Mouse (Mus musculus): ENCODE results near the gene Adgrv1. TPM values are rescaled to one million over a fixed set of nuclear protein-coding genes. Genes with fewer than 3 reads are reported as not detected.
A peak's percentile ranks its signal among the peaks of the same experiment; 100 is the strongest.

The Adgrv1 gene
- polyA plus RNA-seq, 1 experiment from 2014 or later, result 54.5 TPM

DNA sequence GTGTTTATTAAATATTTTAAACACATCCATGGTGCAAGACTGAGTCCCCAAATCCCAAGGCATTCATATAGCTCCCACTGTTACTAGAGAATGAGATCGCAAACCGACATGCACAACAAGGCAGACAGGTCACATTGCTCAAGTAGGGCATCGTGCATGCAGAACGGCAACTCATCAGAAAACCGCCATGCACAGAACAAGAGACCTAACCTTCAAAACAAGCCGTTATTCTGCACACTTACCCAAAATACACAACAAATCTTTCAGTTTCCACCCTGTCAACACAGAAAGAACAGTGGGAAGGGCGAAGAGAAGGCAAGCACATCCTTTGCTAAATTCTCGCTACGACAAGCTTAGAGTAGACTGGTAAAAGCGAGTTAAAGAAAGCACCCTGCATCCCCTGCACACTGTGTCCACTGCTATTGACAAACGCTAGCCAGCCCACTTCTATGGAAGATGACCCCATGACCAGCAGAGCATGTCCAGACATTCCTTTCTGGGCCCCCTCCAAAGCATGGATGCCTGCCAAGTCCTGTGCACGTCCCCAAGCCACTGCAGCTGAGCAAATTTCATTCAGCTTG, 62.6 kb downstream of the Adgrv1 start:
- ATAC-seq (ENCODE audit: low FRiP score), result peak; percentile 93
- H3K36me3 ChIP-seq (ENCODE audit: control insufficient read depth, insufficient read depth, low read length), result no peaks in the 10 kb centered on the region
- no peaks in the 10 kb centered on the region for H3K27me3 ChIP-seq (ENCODE audit: control insufficient read depth, insufficient read depth, low read length)
- H3K4me3 ChIP-seq (ENCODE audit: low read depth, low read length), result peak overlapping the region; percentile 17
- H3K27ac ChIP-seq (ENCODE audit: low read depth, low read length), result peak overlapping the region; percentile 59
- peak; percentile 53 for DNase-seq (ENCODE audit: low spot score)
- peak overlapping the region; percentile 31; the same call in 1 of the 2 replicates for H3K4me2 ChIP-seq (replicated peaks; ENCODE audit: low read depth, low read length)
- WGBS, result 19% methylated on average over 12 of the region's 12 CpGs
- 0 out of 2 replicates have a peak overlapping the region, but pooled peaks have one; percentile 23 for H3K9ac ChIP-seq (ENCODE audit: low read depth, low read length)
- H3K4me1 ChIP-seq (replicated peaks; ENCODE audit: control insufficient read depth, insufficient read depth, low read length), result 0 out of 2 replicates have a peak, but pooled peaks cover 3% of the 10 kb centered on the region
- H3K9me3 ChIP-seq (ENCODE audit: control insufficient read depth, low read length), result no peaks in the 10 kb centered on the region

DNA sequence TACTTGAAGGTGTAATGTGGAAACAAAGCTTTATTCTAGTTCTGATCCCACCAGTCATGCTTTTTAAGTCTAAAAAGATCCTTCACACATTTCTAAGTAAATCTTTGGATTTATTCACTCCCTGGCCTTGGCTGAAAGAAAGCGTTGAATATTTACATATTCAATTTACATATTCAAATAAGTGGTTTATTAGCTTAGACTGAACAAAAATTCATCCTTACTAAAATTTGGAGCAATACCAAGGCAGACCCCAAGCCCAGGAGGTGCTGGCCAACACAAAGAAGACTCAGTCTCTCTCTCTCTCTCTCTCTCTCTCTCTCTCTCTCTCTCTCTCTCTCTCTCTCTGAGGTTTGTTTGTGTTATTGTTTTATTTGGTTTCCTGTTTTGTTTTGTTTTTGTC, 82.9 kb downstream of the Adgrv1 start:
- ATAC-seq (ENCODE audit: low FRiP score) (no peak), DNase-seq (ENCODE audit: low spot score) (no peak)
- 82% methylated on average over 1 of the region's 1 CpGs for WGBS

GRCm38 (mm10) chr13:81534916-81535315, 98.0 kb downstream of the Adgrv1 start:
- DNase-seq (ENCODE audit: low spot score), result no peak
- H3K9ac ChIP-seq (ENCODE audit: low read depth, low read length), result no peak overlapping the region
- ATAC-seq (ENCODE audit: low FRiP score), result no peak
- H3K4me3 ChIP-seq (ENCODE audit: low read depth, low read length), result no peak overlapping the region
- no peak overlapping the region for H3K4me2 ChIP-seq (replicated peaks; ENCODE audit: low read depth, low read length)
- H3K36me3 ChIP-seq (ENCODE audit: control insufficient read depth, insufficient read depth, low read length), result 0 out of 2 replicates have a peak, but pooled peaks cover 3% of the 10 kb centered on the region
- H3K4me1 ChIP-seq (replicated peaks; ENCODE audit: control insufficient read depth, insufficient read depth, low read length), result no peaks in the 10 kb centered on the region
- 96% methylated on average over 2 of the region's 2 CpGs for WGBS
- no peaks in the 10 kb centered on the region for H3K27me3 ChIP-seq (ENCODE audit: control insufficient read depth, insufficient read depth, low read length)
- no peak overlapping the region for H3K27ac ChIP-seq (ENCODE audit: low read depth, low read length)
- H3K9me3 ChIP-seq (ENCODE audit: control insufficient read depth, low read length), result no peaks in the 10 kb centered on the region

More for the DNA sequence above, 82.9 kb downstream of the Adgrv1 start:
- H3K36me3 ChIP-seq (ENCODE audit: control insufficient read depth, insufficient read depth, low read length), result no peaks in the 10 kb centered on the region
- H3K4me1 ChIP-seq (replicated peaks; ENCODE audit: control insufficient read depth, insufficient read depth, low read length), result no peaks in the 10 kb centered on the region
- H3K27ac ChIP-seq (ENCODE audit: low read depth, low read length), result no peak overlapping the region
- H3K9me3 ChIP-seq (ENCODE audit: control insufficient read depth, low read length), result no peaks in the 10 kb centered on the region
- H3K9ac ChIP-seq (ENCODE audit: low read depth, low read length), result no peak overlapping the region
- no peak overlapping the region for H3K4me3 ChIP-seq (ENCODE audit: low read depth, low read length)
- H3K4me2 ChIP-seq (replicated peaks; ENCODE audit: low read depth, low read length), result no peak overlapping the region
- H3K27me3 ChIP-seq (ENCODE audit: control insufficient read depth, insufficient read depth, low read length), result no peaks in the 10 kb centered on the region

- H3K4me2 ChIP-seq (replicated peaks; ENCODE audit: low read depth, low read length), result no peak overlapping the region
- H3K27ac ChIP-seq (ENCODE audit: low read depth, low read length), result no peak overlapping the region
- no peaks in the 10 kb centered on the region for H3K4me1 ChIP-seq (replicated peaks; ENCODE audit: control insufficient read depth, insufficient read depth, low read length)
- H3K9me3 ChIP-seq (ENCODE audit: control insufficient read depth, low read length), result no peaks in the 10 kb centered on the region
- H3K4me3 ChIP-seq (ENCODE audit: low read depth, low read length), result no peak overlapping the region
- H3K27me3 ChIP-seq (ENCODE audit: control insufficient read depth, insufficient read depth, low read length), result no peaks in the 10 kb centered on the region
- 0 out of 2 replicates have a peak, but pooled peaks cover 3% of the 10 kb centered on the region for H3K36me3 ChIP-seq (ENCODE audit: control insufficient read depth, insufficient read depth, low read length)
- no peak overlapping the region for H3K9ac ChIP-seq (ENCODE audit: low read depth, low read length)
- WGBS, result 72% methylated on average over 4 of the region's 4 CpGs
- DNase-seq (ENCODE audit: low spot score), result peak; percentile 17
- peak; percentile 57; the same call in 1 of the 2 replicates for ATAC-seq (ENCODE audit: low FRiP score)
These were observed 106.3 kb downstream of the Adgrv1 start for GRCm38 (mm10) chr13:81526687-81527086.

DNA sequence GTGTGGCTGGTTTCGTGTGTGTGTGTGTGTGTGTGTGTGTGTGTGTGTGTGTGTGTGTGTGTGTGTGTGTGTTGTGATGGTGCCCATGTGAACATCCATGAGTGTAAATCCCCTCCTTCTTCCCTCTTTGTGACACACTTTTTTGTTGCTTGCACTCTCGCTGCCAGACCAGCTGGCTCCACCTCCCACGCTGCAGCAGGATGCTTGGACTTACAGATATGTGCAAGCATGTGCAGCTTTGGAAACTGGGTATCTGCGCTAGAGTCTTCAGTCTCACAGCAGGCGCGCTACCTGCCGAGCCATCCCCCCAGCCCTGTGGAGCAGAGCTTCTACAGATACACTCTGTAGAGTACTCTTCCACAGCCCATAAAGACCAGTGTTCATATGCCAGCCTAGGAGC, 122.8 kb downstream of the Adgrv1 start:
- Histone ChIP-seq H3K9ac (ENCODE audit: low read depth, low read length) (no peak overlapping the region), H3K9me3 (ENCODE audit: control insufficient read depth, low read length) (no peaks in the 10 kb centered on the region), H3K27me3 (ENCODE audit: control insufficient read depth, insufficient read depth, low read length) (no peaks in the 10 kb centered on the region), H3K4me2 (replicated peaks; ENCODE audit: low read depth, low read length) (no peak overlapping the region), H3K4me1 (replicated peaks; ENCODE audit: control insufficient read depth, insufficient read depth, low read length) (no peaks in the 10 kb centered on the region), H3K4me3 (ENCODE audit: low read depth, low read length) (no peak overlapping the region), H3K27ac (ENCODE audit: low read depth, low read length) (no peak overlapping the region), H3K36me3 (ENCODE audit: control insufficient read depth, insufficient read depth, low read length) (no peaks in the 10 kb centered on the region)
- DNase-seq (ENCODE audit: low spot score) (no peak), ATAC-seq (ENCODE audit: low FRiP score) (no peak)
- WGBS, result 97% methylated on average over 7 of the region's 7 CpGs

GRCm38 (mm10) chr13:81497035-81497434, 135.9 kb downstream of the Adgrv1 start:
- 0 out of 2 replicates have a peak, but pooled peaks cover 3% of the 10 kb centered on the region for H3K36me3 ChIP-seq (ENCODE audit: control insufficient read depth, insufficient read depth, low read length)
- no peaks in the 10 kb centered on the region for H3K27me3 ChIP-seq (ENCODE audit: control insufficient read depth, insufficient read depth, low read length)
- no peaks in the 10 kb centered on the region for H3K9me3 ChIP-seq (ENCODE audit: control insufficient read depth, low read length)
- H3K4me3 ChIP-seq (ENCODE audit: low read depth, low read length), result no peak overlapping the region
- WGBS, result 72% methylated on average over 3 of the region's 3 CpGs
- H3K9ac ChIP-seq (ENCODE audit: low read depth, low read length), result no peak overlapping the region
- no peak overlapping the region for H3K4me2 ChIP-seq (replicated peaks; ENCODE audit: low read depth, low read length)
- DNase-seq (ENCODE audit: low spot score) (no peak), ATAC-seq (ENCODE audit: low FRiP score) (0 out of 2 replicates have a peak, but pooled peaks have one; percentile 19)
- no peaks in the 10 kb centered on the region for H3K4me1 ChIP-seq (replicated peaks; ENCODE audit: control insufficient read depth, insufficient read depth, low read length)
- no peak overlapping the region for H3K27ac ChIP-seq (ENCODE audit: low read depth, low read length)

- no peak overlapping the region for H3K27ac ChIP-seq (ENCODE audit: low read depth, low read length)
- no peak overlapping the region for H3K4me3 ChIP-seq (ENCODE audit: low read depth, low read length)
- no peak overlapping the region for H3K4me2 ChIP-seq (replicated peaks; ENCODE audit: low read depth, low read length)
- H3K9me3 ChIP-seq (ENCODE audit: control insufficient read depth, low read length), result no peaks in the 10 kb centered on the region
- no peaks in the 10 kb centered on the region for H3K27me3 ChIP-seq (ENCODE audit: control insufficient read depth, insufficient read depth, low read length)
- H3K36me3 ChIP-seq (ENCODE audit: control insufficient read depth, insufficient read depth, low read length), result 0 out of 2 replicates have a peak, but pooled peaks cover 4% of the 10 kb centered on the region
- no peak for ATAC-seq (ENCODE audit: low FRiP score)
- H3K9ac ChIP-seq (ENCODE audit: low read depth, low read length), result no peak overlapping the region
- no peaks in the 10 kb centered on the region for H3K4me1 ChIP-seq (replicated peaks; ENCODE audit: control insufficient read depth, insufficient read depth, low read length)
- WGBS, result 91% methylated on average over 7 of the region's 7 CpGs
- no peak for DNase-seq (ENCODE audit: low spot score)
These were observed 141.0 kb downstream of the Adgrv1 start for GRCm38 (mm10) chr13:81491971-81492370.

DNA sequence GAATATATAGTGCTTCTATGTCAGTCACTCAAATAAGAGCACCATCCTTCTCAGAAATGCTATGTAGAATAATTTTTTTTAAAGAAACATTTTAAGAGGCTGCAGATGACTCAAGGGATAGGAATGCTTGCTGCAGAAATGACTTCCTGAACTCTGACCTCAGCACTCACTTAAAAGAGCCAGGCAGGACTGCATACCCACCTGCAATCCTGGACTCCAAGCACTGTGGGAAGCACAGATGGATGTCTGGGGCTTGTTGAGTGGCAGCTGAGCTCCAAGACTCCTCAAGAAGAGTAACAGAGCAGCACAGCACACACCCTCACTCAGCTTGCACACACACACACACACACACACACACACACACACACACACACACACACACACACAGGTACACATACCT, 146.0 kb downstream of the Adgrv1 start:
- Histone ChIP-seq H3K36me3 (ENCODE audit: control insufficient read depth, insufficient read depth, low read length) (0 out of 2 replicates have a peak, but pooled peaks cover 4% of the 10 kb centered on the region), H3K27ac (ENCODE audit: low read depth, low read length) (no peak overlapping the region), H3K27me3 (ENCODE audit: control insufficient read depth, insufficient read depth, low read length) (no peaks in the 10 kb centered on the region), H3K9ac (ENCODE audit: low read depth, low read length) (no peak overlapping the region), H3K9me3 (ENCODE audit: control insufficient read depth, low read length) (no peaks in the 10 kb centered on the region), H3K4me1 (replicated peaks; ENCODE audit: control insufficient read depth, insufficient read depth, low read length) (no peaks in the 10 kb centered on the region), H3K4me3 (ENCODE audit: low read depth, low read length) (no peak overlapping the region), H3K4me2 (replicated peaks; ENCODE audit: low read depth, low read length) (no peak overlapping the region)
- DNase-seq (ENCODE audit: low spot score) (no peak), ATAC-seq (ENCODE audit: low FRiP score) (no peak)

GRCm38 (mm10) chr13:81473750-81474149, 159.2 kb downstream of the Adgrv1 start:
- Histone ChIP-seq H3K27ac (ENCODE audit: low read depth, low read length) (no peak overlapping the region), H3K9ac (ENCODE audit: low read depth, low read length) (no peak overlapping the region), H3K4me2 (replicated peaks; ENCODE audit: low read depth, low read length) (no peak overlapping the region), H3K36me3 (ENCODE audit: control insufficient read depth, insufficient read depth, low read length) (no peaks in the 10 kb centered on the region), H3K4me1 (replicated peaks; ENCODE audit: control insufficient read depth, insufficient read depth, low read length) (no peaks in the 10 kb centered on the region), H3K9me3 (ENCODE audit: control insufficient read depth, low read length) (no peaks in the 10 kb centered on the region), H3K27me3 (ENCODE audit: control insufficient read depth, insufficient read depth, low read length) (no peaks in the 10 kb centered on the region), H3K4me3 (ENCODE audit: low read depth, low read length) (no peak overlapping the region)
- DNase-seq (ENCODE audit: low spot score) (no peak), ATAC-seq (ENCODE audit: low FRiP score) (no peak)

All from hindbrain, embryonic 11.5 days (tissue).